Mouse (Mus musculus) forebrain, embryonic 14.5 days (tissue): Measurements from ENCODE around the gene Snap29. TPM values are rescaled to one million over a fixed set of nuclear protein-coding genes. Genes with fewer than 3 reads are reported as not detected.
A peak's percentile ranks its signal among the peaks of the same experiment; 100 is the strongest.

Source experiments
- ATAC-seq: fragments of 200-750 bp; cut with Nextera tagmentation; 2 replicates; pipeline ENCODE4 v1.8.0; 2017; ENCODE audit warnings: mild to moderate bottlenecking, moderate library complexity
- DNase-seq: peaks from one replicate; pipeline ENCODE4 v3.0.0-alpha.2; 2015; ENCODE audit warnings: low spot score
- H3K27ac ChIP-seq: fragments of 300-500 bp; sonication (generic); 2 replicates; pipeline ENCODE4 v1.5.1; 2014; ENCODE audit warnings: low read depth, mild to moderate bottlenecking, control low read depth, low read length, moderate library complexity
- H3K27me3 ChIP-seq: fragments of 300-500 bp; sonication (generic); replicated peaks from 2 replicates; pipeline ENCODE4 v1.6.1; 2014; ENCODE audit warnings: low read length, control low read depth, mixed read lengths; ENCODE audit not compliant: control insufficient read depth, insufficient read depth
- H3K36me3 ChIP-seq: fragments of 300-500 bp; sonication (generic); 2 replicates; pipeline ENCODE4 v1.6.1; 2014; ENCODE audit warnings: low read length, control low read depth; ENCODE audit not compliant: control insufficient read depth, insufficient read depth
- H3K4me1 ChIP-seq: fragments of 300-500 bp; sonication (generic); 2 replicates; pipeline ENCODE4 v1.6.1; 2014; ENCODE audit warnings: antibody characterized with exemption, low read length, control low read depth; ENCODE audit not compliant: control insufficient read depth, insufficient read depth
- H3K4me2 ChIP-seq: fragments of 300-500 bp; sonication (generic); 2 replicates; pipeline ENCODE4 v1.6.1; 2014; ENCODE audit warnings: mild to moderate bottlenecking, control low read depth, low read length
- H3K4me3 ChIP-seq: fragments of 300-500 bp; sonication (generic); 2 replicates; pipeline ENCODE4 v1.5.1; 2014; ENCODE audit warnings: low read depth, low read length, control low read depth
- H3K9ac ChIP-seq: fragments of 300-500 bp; sonication (generic); 2 replicates; pipeline ENCODE4 v1.6.1; 2014; ENCODE audit warnings: mild to moderate bottlenecking, low read length, control low read depth, moderate library complexity
- H3K9me3 ChIP-seq: fragments of 300-500 bp; sonication (generic); replicated peaks from 2 replicates; pipeline ENCODE4 v1.6.1; 2016; ENCODE audit warnings: low read length, control low read depth, mixed read lengths; ENCODE audit not compliant: control insufficient read depth
- WGBS: fragments of 180-500 bp; shearing (Covaris S2); extraction: QIAGEN DNeasy Blood & Tissue Kit; methylation state at CpG from one replicate; pipeline ENCODE4 v1.1.7; 2014; 5-methylcytosine and 5-hydroxymethylcytosine counted together
- polyA plus RNA-seq: library from polyadenylated mRNA; unstranded; fragments of >200 nt; fragmentation: Nextera tagmentation; extraction: Ambion mirVana; gene quantifications from 2 replicates; pipeline ENCODE4 v1.2.1, GENCODE M21; 2014

Snap29 gene
- polyA plus RNA-seq, 1 experiment from 2014 or later = 11.1 TPM

GRCm38 (mm10) chr16:17461596-17461995 lies 55.8 kb downstream of the Snap29 start:
- Histone ChIP-seq H3K27me3 (no peaks in the 10 kb centered on the region), H3K4me3 (no peak overlapping the region), H3K27ac (no peak overlapping the region), H3K36me3 (peaks cover 21% of the 10 kb centered on the region), H3K4me1 (peaks cover 10% of the 10 kb centered on the region; the same call in 1 of the 2 replicates), H3K9me3 (no peaks in the 10 kb centered on the region), H3K4me2 (no peak overlapping the region), H3K9ac (no peak overlapping the region)
- DNase-seq (no peak), ATAC-seq (no peak)
- WGBS = 90% methylated on average over 1 of the region's 1 CpGs

- Histone ChIP-seq H3K4me3 (no peak overlapping the region), H3K9me3 (no peaks in the 10 kb centered on the region), H3K9ac (no peak overlapping the region), H3K27ac (no peak overlapping the region), H3K27me3 (no peaks in the 10 kb centered on the region), H3K4me2 (no peak overlapping the region), H3K36me3 (peaks cover 17% of the 10 kb centered on the region; the same call in 1 of the 2 replicates), H3K4me1 (0 out of 2 replicates have a peak, but pooled peaks cover 4% of the 10 kb centered on the region)
- ATAC-seq (no peak), DNase-seq (no peak)
- WGBS = 94% methylated on average over 2 of the region's 2 CpGs
Measured at GRCm38 (mm10) chr16:17463184-17463583, 57.4 kb downstream of the Snap29 start.

GRCm38 (mm10) chr16:17466875-17467663 lies 61.3 kb downstream of the Snap29 start:
- H3K4me1 ChIP-seq = no peaks in the 10 kb centered on the region
- no peak overlapping the region for H3K27ac ChIP-seq
- DNase-seq (no peak), ATAC-seq (no peak)
- H3K9me3 ChIP-seq = no peaks in the 10 kb centered on the region
- H3K9ac ChIP-seq = no peak overlapping the region
- H3K27me3 ChIP-seq = no peaks in the 10 kb centered on the region
- no peak overlapping the region for H3K4me3 ChIP-seq
- H3K4me2 ChIP-seq = no peak overlapping the region
- 95% methylated on average over 4 of the region's 4 CpGs for WGBS
- peaks cover 27% of the 10 kb centered on the region for H3K36me3 ChIP-seq

GRCm38 (mm10) chr16:17472498-17472897 lies 66.7 kb downstream of the Snap29 start:
- H3K36me3 ChIP-seq = peaks cover 36% of the 10 kb centered on the region
- H3K4me1 ChIP-seq = no peaks in the 10 kb centered on the region
- DNase-seq (no peak), ATAC-seq (no peak)
- H3K27ac ChIP-seq = no peak overlapping the region
- 94% methylated on average over 6 of the region's 6 CpGs for WGBS
- H3K9ac ChIP-seq = no peak overlapping the region
- H3K27me3 ChIP-seq = no peaks in the 10 kb centered on the region
- H3K4me3 ChIP-seq = no peak overlapping the region
- H3K9me3 ChIP-seq = no peaks in the 10 kb centered on the region
- H3K4me2 ChIP-seq = no peak overlapping the region

GRCm38 (mm10) chr16:17474091-17474490 lies 68.3 kb downstream of the Snap29 start:
- H3K27ac ChIP-seq = no peak overlapping the region
- H3K9ac ChIP-seq = no peak overlapping the region
- H3K27me3 ChIP-seq = no peaks in the 10 kb centered on the region
- H3K4me3 ChIP-seq = no peak overlapping the region
- H3K36me3 ChIP-seq = peaks cover 35% of the 10 kb centered on the region
- 0 out of 2 replicates have a peak, but pooled peaks cover 2% of the 10 kb centered on the region for H3K4me1 ChIP-seq
- ATAC-seq (no peak), DNase-seq (peak; percentile 53)
- no peak overlapping the region for H3K4me2 ChIP-seq
- no peaks in the 10 kb centered on the region for H3K9me3 ChIP-seq

GRCm38 (mm10) chr16:17474761-17475160 lies 69.0 kb downstream of the Snap29 start:
- no peaks in the 10 kb centered on the region for H3K9me3 ChIP-seq
- H3K9ac ChIP-seq = no peak overlapping the region
- no peak overlapping the region for H3K27ac ChIP-seq
- ATAC-seq (no peak), DNase-seq (no peak)
- H3K4me2 ChIP-seq = no peak overlapping the region
- peaks cover 28% of the 10 kb centered on the region for H3K36me3 ChIP-seq
- 0 out of 2 replicates have a peak, but pooled peaks cover 2% of the 10 kb centered on the region for H3K4me1 ChIP-seq
- 72% methylated on average over 2 of the region's 2 CpGs for WGBS
- no peak overlapping the region for H3K4me3 ChIP-seq
- no peaks in the 10 kb centered on the region for H3K27me3 ChIP-seq

GRCm38 (mm10) chr16:17475326-17475725 lies 69.5 kb downstream of the Snap29 start:
- 93% methylated on average over 4 of the region's 4 CpGs for WGBS
- Histone ChIP-seq H3K4me3 (no peak overlapping the region), H3K4me2 (no peak overlapping the region), H3K4me1 (0 out of 2 replicates have a peak, but pooled peaks cover 2% of the 10 kb centered on the region), H3K9ac (no peak overlapping the region), H3K27me3 (no peaks in the 10 kb centered on the region), H3K9me3 (no peaks in the 10 kb centered on the region), H3K36me3 (peaks cover 23% of the 10 kb centered on the region), H3K27ac (no peak overlapping the region)
- no peak for ATAC-seq
- DNase-seq = no peak

GRCm38 (mm10) chr16:17478331-17478943 lies 72.7 kb downstream of the Snap29 start:
- Histone ChIP-seq H3K4me3 (no peak overlapping the region), H3K36me3 (peaks cover 16% of the 10 kb centered on the region; the same call in 1 of the 2 replicates), H3K9me3 (no peaks in the 10 kb centered on the region), H3K27me3 (no peaks in the 10 kb centered on the region), H3K4me1 (0 out of 2 replicates have a peak, but pooled peaks cover 2% of the 10 kb centered on the region), H3K27ac (no peak overlapping the region), H3K9ac (no peak overlapping the region), H3K4me2 (no peak overlapping the region)
- 81% methylated on average over 4 of the region's 4 CpGs for WGBS
- DNase-seq (no peak), ATAC-seq (no peak)
